Mouse (Mus musculus) stomach, postnatal 0 days (tissue): Measurements from ENCODE around the gene Flnb.

Experiments used
- CTCF ChIP-seq: IDR thresholded peaks from 2 replicates; pipeline ENCODE4 v1.5.1; 2016; ENCODE audit warnings: antibody characterized with exemption, low read depth, mild to moderate bottlenecking, moderate library complexity
- EP300 ChIP-seq: optimal IDR thresholded peaks from 2 replicates; pipeline ENCODE3; 2016; ENCODE audit warnings: antibody characterized with exemption

DNA sequence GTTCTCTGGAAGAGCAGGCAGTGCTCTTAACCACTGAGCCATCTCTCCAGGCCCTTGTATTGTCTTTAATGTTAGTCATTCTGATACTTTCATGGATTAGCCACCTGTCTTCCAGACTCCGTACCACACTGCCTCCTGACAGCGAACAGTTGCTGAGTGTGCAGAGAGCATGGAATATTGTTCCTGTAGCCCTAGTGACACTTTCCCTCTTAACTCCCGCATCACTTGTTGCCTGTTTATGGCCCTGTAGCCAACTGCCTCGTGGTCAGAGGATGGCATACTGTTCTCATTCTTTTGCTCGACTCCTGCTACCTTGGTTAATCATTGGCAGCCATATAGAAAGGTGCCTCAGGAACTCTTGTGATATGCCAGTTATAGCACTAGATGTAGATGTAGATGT, 45.4 kb downstream of the Flnb start:
- TF ChIP-seq CTCF (no peak), EP300 (no peak)
